Mouse (Mus musculus) liver, embryonic 11.5 days (tissue): ENCODE data around the gene Gtf2f1. TPM values are rescaled to one million over a fixed set of nuclear protein-coding genes. Genes with fewer than 3 reads are reported as not detected.
"Not testable (repeated sequence)": the region's sequence is repeated elsewhere in the genome, so short reads cannot be mapped to it uniquely, and the experiment has no call there.

ENCODE experiments used
- ATAC-seq: fragments of 200-750 bp; cut with Nextera tagmentation; replicated peaks from 2 replicates; pipeline ENCODE4 v1.8.0; 2017; ENCODE audit warnings: moderate number of reproducible peaks, mild to moderate bottlenecking, moderate TSS enrichment, moderate library complexity; ENCODE audit not compliant: low FRiP score
- DNase-seq: peaks from one replicate; pipeline ENCODE4 v3.0.0-alpha.2; 2017; ENCODE audit warnings: low spot score
- H3K27ac ChIP-seq: fragments of 300-500 bp; sonication (generic); 2 replicates; pipeline ENCODE4 v1.5.1; 2014; ENCODE audit warnings: mild to moderate bottlenecking, low read depth, low read length, control low read depth
- H3K27me3 ChIP-seq: fragments of 300-500 bp; sonication (generic); replicated peaks from 2 replicates; pipeline ENCODE4 v1.6.1; 2014; ENCODE audit warnings: low read length, mixed read lengths; ENCODE audit not compliant: control insufficient read depth, insufficient read depth
- H3K36me3 ChIP-seq: fragments of 300-500 bp; sonication (generic); 2 replicates; pipeline ENCODE4 v1.6.1; 2014; ENCODE audit warnings: mild to moderate bottlenecking, low read length, moderate library complexity, mixed read lengths; ENCODE audit not compliant: control insufficient read depth, insufficient read depth
- H3K4me1 ChIP-seq: fragments of 300-500 bp; sonication (generic); replicated peaks from 2 replicates; pipeline ENCODE4 v1.6.1; 2014; ENCODE audit warnings: low read length, mixed read lengths; ENCODE audit not compliant: control insufficient read depth, insufficient read depth
- H3K4me2 ChIP-seq: fragments of 300-500 bp; sonication (generic); 2 replicates; pipeline ENCODE4 v1.6.1; 2014; ENCODE audit warnings: mild to moderate bottlenecking, control low read depth, moderate library complexity
- H3K4me3 ChIP-seq: fragments of 300-500 bp; sonication (generic); 2 replicates; pipeline ENCODE4 v1.5.1; 2014; ENCODE audit warnings: low read depth, low read length, control low read depth
- H3K9ac ChIP-seq: fragments of 300-500 bp; sonication (generic); 2 replicates; pipeline ENCODE4 v1.6.1; 2014; ENCODE audit warnings: low read depth, low read length, control low read depth
- H3K9me3 ChIP-seq: fragments of 300-500 bp; sonication (generic); 2 replicates; pipeline ENCODE4 v1.6.1; 2016; ENCODE audit warnings: low read length, inconsistent platforms, mixed read lengths; ENCODE audit not compliant: control insufficient read depth
- WGBS: fragments of 180-500 bp; shearing (Covaris S2); extraction: QIAGEN DNeasy Blood & Tissue Kit; methylation state at CpG from one replicate; pipeline ENCODE4 v1.1.7; 2014; 5-methylcytosine and 5-hydroxymethylcytosine counted together
- polyA plus RNA-seq: library from polyadenylated mRNA; unstranded; fragments of >200 nt; fragmentation: Nextera tagmentation; extraction: Ambion mirVana; gene quantifications from 2 replicates; pipeline ENCODE4 v1.2.1, GENCODE M21; 2014

The Gtf2f1 gene
- 99.0 and 106 TPM in 2 replicates for polyA plus RNA-seq

DNA sequence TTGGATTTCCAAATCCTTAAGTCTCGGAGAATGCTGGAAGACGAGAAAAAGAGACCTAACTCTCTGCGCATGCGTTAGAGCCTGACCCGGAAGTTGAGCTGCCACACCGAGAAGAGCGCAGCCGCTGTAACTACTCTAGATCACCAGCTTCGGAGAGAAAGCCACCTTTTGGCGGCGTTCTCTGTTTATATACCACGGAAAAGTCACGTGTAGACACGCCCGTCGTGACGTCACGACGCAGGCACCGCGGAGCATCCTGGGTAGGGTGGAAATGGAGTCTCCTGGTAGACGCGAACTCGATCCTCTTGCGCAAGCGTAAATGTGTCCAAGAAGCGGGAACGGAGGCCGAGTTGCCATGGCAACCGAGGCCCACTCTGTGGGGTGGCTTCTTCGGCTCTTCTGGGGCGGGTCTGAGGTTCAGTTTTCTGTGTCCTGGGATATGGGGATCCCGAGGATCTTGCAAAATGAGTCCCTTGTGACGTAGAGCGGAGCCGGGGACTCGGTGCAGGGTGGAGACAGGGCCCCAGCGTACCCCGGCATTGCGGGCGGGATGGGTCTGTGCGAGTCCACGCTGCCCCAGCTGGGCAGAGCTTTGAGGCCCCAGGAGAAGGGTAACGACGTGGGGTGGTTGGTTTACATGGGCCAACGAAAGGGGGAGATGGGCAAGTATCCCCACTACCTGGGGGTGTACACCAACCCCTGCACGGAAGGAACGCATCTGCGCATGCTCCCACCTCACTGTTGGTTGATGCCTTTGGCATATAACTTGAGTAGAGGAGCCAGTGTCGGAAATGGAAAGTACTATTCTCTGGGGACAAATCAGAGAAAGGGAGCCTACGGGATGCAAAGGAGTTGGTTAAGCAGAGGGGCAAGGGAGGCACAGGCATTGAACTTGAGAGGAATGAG lies at the start of gene Gtf2f1, which contains the start of gene Gm17949:
Gtf2f1 (minus strand) TSS at position 53 of the 906 bp plus-strand sequence.
Gm17949 (plus strand) TSS at position 234 of the 906 bp plus-strand sequence.
- ATAC-seq, result peak; percentile 85
- Histone ChIP-seq H3K4me2 (peak within 1 kb of the TSS; percentile 90), H3K27me3 (no peaks in the 10 kb centered on the region), H3K9ac (peak within 1 kb of the TSS; percentile 84), H3K4me1 (peaks cover 10% of the 10 kb centered on the region), H3K36me3 (peaks cover 18% of the 10 kb centered on the region; the same call in 1 of the 2 replicates), H3K27ac (peak within 1 kb of the TSS; percentile 83), H3K4me3 (peak within 1 kb of the TSS; percentile 72), H3K9me3 (no peaks in the 10 kb centered on the region)
- DNase-seq, result peak; percentile 96
- 1% methylated on average over 51 of the region's 51 CpGs for WGBS

DNA sequence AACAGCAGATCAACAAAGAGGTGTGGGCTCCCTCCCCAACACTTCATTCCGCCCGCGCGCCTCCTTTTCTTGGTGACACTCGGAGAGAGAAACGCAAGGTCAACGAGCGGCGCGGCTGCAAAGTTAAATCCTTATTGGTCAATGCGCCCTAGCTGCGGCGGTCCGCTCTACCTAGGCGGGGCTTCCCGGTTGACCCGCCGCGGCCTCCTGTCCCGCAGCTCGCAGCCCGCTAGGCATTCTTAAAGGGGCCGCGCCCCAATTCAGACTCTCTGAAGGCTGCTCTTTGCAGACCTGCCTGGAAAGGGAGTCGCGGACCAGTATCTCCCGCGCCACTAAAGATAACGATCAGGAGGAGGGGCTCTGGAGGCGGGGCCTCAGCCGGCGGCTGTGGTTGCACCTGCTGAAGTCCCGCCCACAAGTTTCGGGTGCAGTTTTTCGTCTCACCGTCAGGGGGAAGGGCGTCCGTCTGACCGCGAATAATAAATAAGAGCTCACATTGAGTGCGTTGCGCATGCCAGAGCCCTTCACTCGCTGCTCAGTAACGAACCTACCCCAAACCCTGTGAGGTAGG lies 49.2 kb upstream of the Gtf2f1 start:
- Histone ChIP-seq H3K4me3 (peak overlapping the region; percentile 78), H3K27ac (no peak overlapping the region), H3K4me1 (peaks cover 26% of the 10 kb centered on the region), H3K9ac (peak overlapping the region; percentile 74), H3K27me3 (peaks cover 39% of the 10 kb centered on the region), H3K4me2 (peak overlapping the region; percentile 97), H3K9me3 (no peaks in the 10 kb centered on the region), H3K36me3 (no peaks in the 10 kb centered on the region)
- peak; percentile 93 for DNase-seq
- WGBS, result 0% methylated on average over 44 of the region's 44 CpGs
- ATAC-seq, result peak; percentile 80

DNA sequence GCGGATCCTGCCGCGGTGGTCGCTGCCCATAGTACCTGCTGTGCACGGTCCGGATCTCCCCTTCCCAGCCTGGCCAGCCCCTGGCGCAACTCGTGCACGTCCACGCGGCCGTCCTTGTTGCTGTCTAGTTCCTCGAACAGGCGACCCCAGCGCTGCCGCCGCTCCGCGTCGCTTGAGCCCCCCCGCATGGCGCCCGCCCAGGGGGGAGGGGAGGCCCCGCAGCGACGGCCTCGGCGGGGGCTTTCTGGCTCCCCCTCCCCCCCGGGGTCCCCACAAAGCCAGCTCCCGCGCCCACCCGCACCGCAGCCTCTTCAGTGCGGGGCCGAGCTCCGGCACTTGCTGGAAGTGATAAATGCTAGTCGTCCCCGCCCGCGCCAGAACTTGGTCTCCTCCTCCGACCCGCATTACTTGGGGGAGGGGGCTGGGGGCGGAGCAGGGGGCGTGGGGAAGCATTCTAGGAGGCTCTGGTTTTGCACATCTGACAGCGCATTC lies 48.4 kb upstream of the Gtf2f1 start, which contains the start of gene Slc25a23:
Slc25a23 (minus strand) TSS at position 378 of the 492 bp plus-strand sequence.
- peaks cover 39% of the 10 kb centered on the region for H3K27me3 ChIP-seq
- peak; percentile 80 for DNase-seq
- H3K27ac ChIP-seq, result peak within 1 kb of the TSS; percentile 41; the same call in 1 of the 2 replicates
- under 1% methylated on average over 37 of the region's 45 CpGs for WGBS
- peak within 1 kb of the TSS; percentile 97 for H3K4me2 ChIP-seq
- peaks cover 2% of the 10 kb centered on the region; the same call in 1 of the 2 replicates for H3K36me3 ChIP-seq
- peaks cover 26% of the 10 kb centered on the region for H3K4me1 ChIP-seq
- no peaks in the 10 kb centered on the region for H3K9me3 ChIP-seq
- H3K9ac ChIP-seq, result peak within 1 kb of the TSS; percentile 74
- H3K4me3 ChIP-seq, result peak within 1 kb of the TSS; percentile 78
- peak; percentile 42 for ATAC-seq

DNA sequence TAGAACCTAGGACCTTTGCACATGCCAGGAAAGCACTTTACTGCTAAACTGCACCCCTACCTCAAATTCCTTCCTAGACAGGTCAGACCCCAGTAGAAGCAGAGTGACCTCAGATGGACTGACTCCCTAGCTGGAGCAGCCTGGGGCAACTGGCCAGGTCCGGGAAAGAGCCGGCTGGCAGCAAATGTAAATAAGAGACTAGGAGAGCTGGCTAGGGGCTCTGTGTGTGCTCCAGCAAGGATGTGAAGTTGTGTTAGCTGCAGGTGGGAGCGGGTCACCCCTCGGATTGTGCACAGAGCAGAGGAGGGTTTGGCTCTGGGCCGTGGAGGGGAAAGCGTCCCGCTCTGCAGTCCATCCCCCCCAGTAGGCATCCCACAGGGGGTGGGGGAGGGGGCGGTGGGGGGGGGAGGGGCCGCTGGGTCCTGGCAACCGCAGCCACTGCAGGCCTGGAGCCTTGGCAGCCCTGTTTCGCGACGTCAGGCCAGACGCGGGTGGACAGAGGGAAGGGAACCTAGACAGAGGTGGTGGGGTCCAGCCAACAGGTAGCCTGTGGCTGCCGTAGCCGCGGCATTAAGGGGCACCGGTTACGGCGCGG lies 47.9 kb upstream of the Gtf2f1 start, which contains the start of gene Crb3:
Crb3 (plus strand) TSS at position 215 of the 595 bp plus-strand sequence.
- Histone ChIP-seq H3K27ac (peak within 1 kb of the TSS; percentile 41; the same call in 1 of the 2 replicates), H3K27me3 (peaks cover 34% of the 10 kb centered on the region), H3K4me1 (peaks cover 26% of the 10 kb centered on the region), H3K36me3 (peaks cover 2% of the 10 kb centered on the region; the same call in 1 of the 2 replicates), H3K9ac (peak within 1 kb of the TSS; percentile 74), H3K9me3 (no peaks in the 10 kb centered on the region), H3K4me2 (peak within 1 kb of the TSS; percentile 97), H3K4me3 (peak within 1 kb of the TSS; percentile 78)
- 4% methylated on average over 18 of the region's 22 CpGs for WGBS
- ATAC-seq (no peak), DNase-seq (peak; percentile 51)

DNA sequence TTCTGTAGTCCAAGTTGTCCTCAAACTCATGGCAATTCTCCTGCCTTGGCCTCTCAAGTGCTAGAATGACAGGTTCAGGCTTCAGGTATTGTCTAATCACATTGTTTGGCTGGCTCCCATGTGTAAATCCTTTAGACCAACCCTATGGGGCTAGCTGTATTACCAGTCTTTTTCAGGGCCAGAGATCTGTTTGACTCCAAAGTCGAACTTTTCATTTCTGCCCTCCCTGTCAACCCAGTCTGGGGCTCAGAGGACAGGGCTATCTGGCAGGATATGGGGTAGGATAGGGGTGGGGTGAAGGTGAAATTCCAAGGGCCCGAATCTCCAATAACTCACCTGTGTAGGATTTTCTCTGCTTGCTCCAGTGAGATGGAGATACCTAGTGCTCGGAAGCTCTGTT lies 45.2 kb upstream of the Gtf2f1 start:
- ATAC-seq, result no peak
- Histone ChIP-seq H3K36me3 (peaks cover 6% of the 10 kb centered on the region; the same call in 1 of the 2 replicates), H3K9me3 (no peaks in the 10 kb centered on the region), H3K4me2 (no peak overlapping the region), H3K27ac (no peak overlapping the region), H3K27me3 (peaks cover 9% of the 10 kb centered on the region), H3K4me3 (no peak overlapping the region), H3K4me1 (peaks cover 13% of the 10 kb centered on the region), H3K9ac (no peak overlapping the region)
- 81% methylated on average over 3 of the region's 3 CpGs for WGBS
- no peak for DNase-seq

DNA sequence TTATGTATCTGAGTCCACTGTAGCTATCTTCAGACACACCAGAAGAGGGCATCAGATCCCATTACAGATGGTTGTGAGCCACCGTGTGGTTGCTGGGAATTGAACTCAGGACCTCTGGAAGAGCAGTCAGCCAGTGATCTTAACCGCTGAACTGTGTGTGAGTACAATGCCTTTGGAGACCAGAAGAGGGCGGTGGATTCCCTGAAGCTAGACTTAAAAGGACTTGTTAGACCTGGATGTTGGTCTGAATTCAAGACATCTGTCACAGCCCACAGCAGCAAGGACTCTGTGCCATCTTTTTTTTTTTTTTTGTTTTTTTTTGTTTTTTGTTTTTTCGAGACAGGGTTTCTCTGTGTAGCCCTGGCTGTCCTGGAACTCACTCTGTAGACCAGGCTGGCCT lies 40.6 kb upstream of the Gtf2f1 start:
- not testable (repeated sequence) for H3K4me2 ChIP-seq, ATAC-seq, H3K27ac ChIP-seq, H3K9me3 ChIP-seq, H3K36me3 ChIP-seq, H3K4me1 ChIP-seq, DNase-seq, H3K27me3 ChIP-seq, H3K4me3 ChIP-seq, H3K9ac ChIP-seq
- 60% methylated on average over 4 of the region's 4 CpGs for WGBS

DNA sequence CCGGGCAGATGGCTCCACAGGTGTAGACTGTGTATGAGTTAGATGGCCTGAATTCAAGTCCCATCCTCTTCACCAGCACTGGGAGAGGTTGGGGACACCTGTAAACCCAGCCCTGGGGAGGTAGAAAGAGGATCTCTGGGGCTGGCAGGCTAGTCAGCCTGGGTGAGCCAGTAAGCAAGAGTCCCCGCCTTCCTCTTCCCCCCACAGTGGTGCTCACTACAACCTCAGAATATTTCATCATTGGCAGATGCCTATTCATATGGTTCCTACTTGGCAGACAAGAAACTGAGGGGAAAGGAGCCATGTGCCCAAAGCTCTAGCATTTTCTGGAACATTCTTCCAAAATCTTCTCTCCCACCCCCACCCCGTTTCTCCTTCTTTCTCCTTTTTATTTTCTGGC lies 37.7 kb upstream of the Gtf2f1 start:
- Histone ChIP-seq H3K27ac (no peak overlapping the region), H3K4me2 (no peak overlapping the region), H3K9ac (no peak overlapping the region), H3K27me3 (no peaks in the 10 kb centered on the region), H3K9me3 (no peaks in the 10 kb centered on the region), H3K4me3 (no peak overlapping the region), H3K4me1 (no peaks in the 10 kb centered on the region), H3K36me3 (0 out of 2 replicates have a peak, but pooled peaks cover 4% of the 10 kb centered on the region)
- no peak for DNase-seq
- no peak for ATAC-seq
- 88% methylated on average over 3 of the region's 3 CpGs for WGBS

DNA sequence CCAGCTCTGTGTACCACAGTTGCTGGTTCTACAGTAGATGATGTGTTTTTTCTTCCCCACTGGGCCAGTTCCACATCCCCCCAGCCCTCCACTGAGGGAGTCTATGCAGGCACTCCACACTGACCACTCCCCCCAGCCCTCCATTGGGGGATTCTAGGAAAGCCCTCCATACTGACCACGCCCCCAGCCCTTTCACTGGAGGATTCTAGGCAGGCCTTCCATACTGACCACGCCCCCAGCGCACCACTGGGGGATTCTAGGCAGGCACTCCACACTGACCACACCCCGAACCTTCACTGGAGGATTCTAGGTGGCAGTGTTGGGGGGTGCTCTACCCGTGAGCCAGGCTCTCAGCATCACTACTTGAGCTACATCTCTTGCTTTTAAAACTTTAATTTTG lies 36.3 kb upstream of the Gtf2f1 start:
- 30% methylated on average over 5 of the region's 5 CpGs for WGBS
- Histone ChIP-seq H3K27ac (no peak overlapping the region), H3K4me3 (no peak overlapping the region), H3K9ac (no peak overlapping the region), H3K4me1 (no peaks in the 10 kb centered on the region), H3K27me3 (no peaks in the 10 kb centered on the region), H3K9me3 (no peaks in the 10 kb centered on the region), H3K4me2 (no peak overlapping the region), H3K36me3 (0 out of 2 replicates have a peak, but pooled peaks cover 1% of the 10 kb centered on the region)
- DNase-seq (no peak), ATAC-seq (peak; percentile 21; the same call in 1 of the 2 replicates)
